Mouse (Mus musculus) liver, adult 2 months (tissue): ENCODE measurements at regions not wholly inside any gene's neighbourhood (a gene's known extent, or its start where the extent isn't known, plus 50 kb on each side); places are given as distances from the start of the nearest gene placed in this dataset.

ENCODE experiments used
- DNase-seq: peaks from one replicate; pipeline ENCODE4 v3.0.0-alpha.2; 2011; ENCODE audit warnings: low read depth, low spot score; ENCODE audit errors: extremely low read depth
- H3K27ac ChIP-seq: fragments of 200-500 bp; replicated peaks from 2 replicates; pipeline ENCODE4 v1.5.1; 2012; ENCODE audit warnings: low read depth, mild to moderate bottlenecking, control low read depth, inconsistent platforms, low read length; ENCODE audit not compliant: insufficient read depth
- H3K27me3 ChIP-seq: fragments of 200-500 bp; 2 replicates; pipeline ENCODE4 v1.6.1; 2012; ENCODE audit warnings: mild to moderate bottlenecking, moderate library complexity, low read length, inconsistent platforms; ENCODE audit not compliant: control insufficient read depth, insufficient read depth
- H3K36me3 ChIP-seq: fragments of 200-500 bp; 2 replicates; pipeline ENCODE4 v1.6.1; 2012; ENCODE audit warnings: low read length, inconsistent platforms; ENCODE audit not compliant: control insufficient read depth, insufficient read depth
- H3K4me1 ChIP-seq: fragments of 200-500 bp; 2 replicates; pipeline ENCODE4 v1.6.1; 2011; ENCODE audit warnings: low read length; ENCODE audit not compliant: control insufficient read depth, insufficient read depth
- H3K4me3 ChIP-seq: fragments of 200-500 bp; 2 replicates; pipeline ENCODE4 v1.5.1; 2011; ENCODE audit warnings: low read depth, mild to moderate bottlenecking, control low read depth, low read length, moderate library complexity; ENCODE audit not compliant: insufficient read depth
- H3K79me2 ChIP-seq: fragments of 200-500 bp; 2 replicates; pipeline ENCODE4 v1.6.1; 2012; ENCODE audit warnings: inconsistent platforms, mild to moderate bottlenecking, low read length, moderate library complexity; ENCODE audit not compliant: control insufficient read depth, insufficient read depth
- H3K9ac ChIP-seq: fragments of 200-500 bp; 2 replicates; pipeline ENCODE4 v1.6.1; 2012; ENCODE audit warnings: low read depth, mild to moderate bottlenecking, control low read depth, inconsistent platforms, low read length
- CTCF ChIP-seq: fragments of 200-500 bp; IDR thresholded peaks from 2 replicates; pipeline ENCODE4 v1.5.1; 2011; ENCODE audit warnings: low read depth, low read length, control low read depth
- POLR2A ChIP-seq: fragments of 200-500 bp; IDR thresholded peaks from 2 replicates; pipeline ENCODE4 v1.6.1; 2011; ENCODE audit warnings: low read length, control low read depth; ENCODE audit not compliant: insufficient read depth; ENCODE audit errors: extremely low read depth
- WGBS: fragments of 180-500 bp; shearing (Covaris S2); methylation state at CpG from one replicate; pipeline ENCODE4 v1.1.7; 2018; 5-methylcytosine and 5-hydroxymethylcytosine counted together

DNA sequence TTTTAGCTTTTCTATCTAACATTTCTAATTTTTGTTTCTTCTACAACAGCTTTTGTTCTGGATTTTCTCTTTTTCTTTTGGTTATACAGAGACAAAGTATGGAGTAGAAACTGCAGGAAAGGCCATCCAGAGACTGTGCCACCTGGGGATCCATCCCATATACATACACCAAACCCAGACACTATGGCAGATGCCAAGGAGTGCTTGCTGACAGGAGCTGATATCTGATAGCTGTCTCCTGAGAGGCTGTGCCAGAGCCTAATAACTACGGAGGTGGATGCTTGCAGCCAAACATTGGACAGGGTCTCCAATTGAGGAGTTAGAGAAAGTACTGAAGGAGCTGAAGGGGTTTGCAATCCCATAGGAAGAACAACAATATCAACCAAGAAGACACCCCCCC is 664.8 kb upstream of the Slit2 start:
- Histone ChIP-seq H3K4me3 (no peak overlapping the region), H3K79me2 (no peaks in the 10 kb centered on the region), H3K4me1 (no peaks in the 10 kb centered on the region), H3K9ac (no peak overlapping the region), H3K27ac (no peak overlapping the region), H3K27me3 (no peaks in the 10 kb centered on the region), H3K36me3 (no peaks in the 10 kb centered on the region)
- DNase-seq: no peak
- 80% methylated on average over 1 of the region's 1 CpGs for WGBS
- TF ChIP-seq CTCF: no peak
- no peak for TF ChIP-seq POLR2A

DNA sequence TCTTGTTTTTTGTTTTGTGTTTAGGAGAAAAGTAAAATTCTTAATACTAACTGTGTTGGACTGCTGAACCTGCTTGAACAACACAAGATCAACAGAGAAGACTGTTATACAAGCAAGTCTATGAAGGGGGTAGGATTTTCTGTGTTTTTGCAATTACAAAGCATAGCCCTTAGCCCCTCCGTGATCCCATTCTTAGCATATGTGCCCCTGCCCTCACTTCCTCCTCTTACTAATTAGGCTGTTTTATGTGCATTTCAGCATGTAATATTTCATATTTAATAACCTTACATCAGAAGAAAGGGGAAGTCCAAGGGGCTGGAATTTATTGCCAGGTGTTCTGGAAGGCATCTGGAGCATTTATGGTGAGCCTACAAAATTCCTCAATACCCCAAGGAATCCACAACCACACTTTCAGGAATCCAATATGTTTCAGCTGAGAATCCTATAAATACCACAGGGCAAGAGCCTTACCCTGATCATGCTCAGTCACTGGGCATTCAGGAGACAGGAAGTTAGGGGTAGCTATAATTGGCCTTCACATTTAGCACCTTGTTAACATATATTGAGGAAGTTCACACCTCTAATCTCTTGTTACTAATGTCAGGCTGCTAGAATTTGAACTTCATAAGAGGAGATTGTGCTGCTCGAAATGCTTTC is 660.3 kb upstream of the Slit2 start:
- 65% methylated on average over 2 of the region's 2 CpGs for WGBS
- no peak overlapping the region for H3K9ac ChIP-seq

DNA sequence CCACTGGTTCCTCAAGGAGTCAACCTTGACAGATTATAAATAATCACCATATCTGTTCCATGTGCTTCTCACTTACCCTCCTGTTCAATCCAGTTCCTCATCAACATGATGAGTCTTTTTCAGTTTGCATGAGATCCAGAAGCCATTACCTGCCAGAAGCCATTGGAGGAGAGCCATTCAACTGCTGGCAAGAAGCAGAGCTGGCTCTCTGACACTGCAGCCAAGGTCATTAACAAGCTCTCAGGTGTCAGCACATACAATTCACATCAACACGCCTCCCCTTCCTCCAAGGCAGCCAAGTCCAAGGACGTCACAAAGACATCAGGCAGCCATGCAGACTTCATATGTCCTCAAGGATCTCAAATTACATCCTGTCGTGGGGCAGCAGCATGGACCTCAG is 648.6 kb upstream of the Slit2 start:
- H3K9ac ChIP-seq: no peak overlapping the region
- no peak overlapping the region for H3K27ac ChIP-seq
- H3K27me3 ChIP-seq: no peaks in the 10 kb centered on the region
- H3K4me1 ChIP-seq: no peaks in the 10 kb centered on the region
- no peak overlapping the region for H3K4me3 ChIP-seq
- DNase-seq: no peak
- whole genome bisulfite sequencing: 62% methylated on average over 3 of the region's 3 CpGs
- TF ChIP-seq CTCF (no peak), POLR2A (no peak)
- H3K79me2 ChIP-seq: no peaks in the 10 kb centered on the region
- H3K36me3 ChIP-seq: no peaks in the 10 kb centered on the region

More for the DNA sequence above, 660.3 kb upstream of the Slit2 start:
- H3K27ac ChIP-seq: no peak overlapping the region
- H3K27me3 ChIP-seq: no peaks in the 10 kb centered on the region
- no peak for TF ChIP-seq POLR2A
- H3K4me1 ChIP-seq: no peaks in the 10 kb centered on the region
- no peak overlapping the region for H3K4me3 ChIP-seq
- H3K36me3 ChIP-seq: no peaks in the 10 kb centered on the region
- no peak for DNase-seq
- H3K79me2 ChIP-seq: no peaks in the 10 kb centered on the region

DNA sequence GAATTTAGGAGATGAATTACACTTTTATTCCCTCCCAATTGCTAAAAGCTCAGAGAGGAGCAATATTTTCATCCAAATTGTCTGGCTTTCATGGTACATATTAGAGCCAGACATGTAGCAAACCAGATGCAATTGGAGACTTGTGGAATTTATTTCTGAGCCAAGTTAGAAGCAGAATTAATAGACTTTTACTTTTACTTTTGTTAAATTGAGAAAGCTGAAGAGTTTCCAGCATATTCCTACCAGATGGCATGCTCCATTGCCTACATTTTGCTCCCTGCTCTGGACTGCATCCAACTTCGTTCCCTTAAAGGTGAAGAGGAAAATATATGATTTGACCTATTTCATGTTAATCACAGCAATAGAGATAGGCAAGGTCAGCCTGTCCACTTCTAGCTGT is 646.4 kb upstream of the Slit2 start:
- no peak overlapping the region for H3K4me3 ChIP-seq
- 67% methylated on average over 1 of the region's 1 CpGs for WGBS
- H3K36me3 ChIP-seq: no peaks in the 10 kb centered on the region
- no peak overlapping the region for H3K27ac ChIP-seq
- TF ChIP-seq CTCF (no peak), POLR2A (no peak)
- no peaks in the 10 kb centered on the region for H3K4me1 ChIP-seq
- no peak for DNase-seq
- no peaks in the 10 kb centered on the region for H3K27me3 ChIP-seq
- no peaks in the 10 kb centered on the region for H3K79me2 ChIP-seq
- no peak overlapping the region for H3K9ac ChIP-seq

DNA sequence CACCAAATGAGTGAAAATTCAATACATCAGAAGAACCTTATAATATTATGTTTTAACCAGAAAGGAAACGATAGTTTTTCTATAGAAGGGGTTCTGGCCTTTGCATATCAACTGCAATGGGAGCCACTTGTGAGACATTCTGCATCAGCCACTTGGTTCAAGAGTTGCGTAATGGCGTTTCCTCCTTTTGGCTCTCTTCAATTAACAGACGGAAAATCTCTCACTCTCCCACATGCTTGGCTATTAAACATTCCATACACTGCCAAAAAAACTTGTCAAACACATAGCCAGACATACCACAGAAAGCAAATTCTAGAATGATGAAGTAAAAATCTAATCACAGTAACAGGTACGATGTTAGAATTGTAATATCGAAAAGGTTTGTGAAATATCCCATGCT is 643.1 kb upstream of the Slit2 start:
- no peak overlapping the region for H3K4me3 ChIP-seq
- 86% methylated on average over 6 of the region's 6 CpGs for WGBS
- TF ChIP-seq POLR2A (no peak), CTCF (no peak)

DNA sequence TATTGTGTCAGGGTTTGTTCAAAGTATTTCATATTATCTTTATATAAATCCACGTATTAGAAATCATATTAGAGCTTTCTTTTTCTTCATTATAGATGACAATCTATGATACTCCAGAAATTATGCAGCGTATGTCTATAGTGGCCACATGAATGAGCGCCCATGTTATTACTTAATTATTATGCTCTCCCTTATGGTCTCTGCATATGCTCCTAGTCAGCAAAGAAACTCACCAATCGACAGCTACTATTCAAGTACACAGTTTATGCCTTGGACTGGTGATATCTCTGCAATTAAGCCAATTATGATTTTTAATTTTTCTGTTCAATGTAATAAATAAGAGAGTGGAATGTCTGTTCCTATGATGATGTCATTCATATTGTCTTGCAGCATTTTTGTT is 612.8 kb upstream of the Slit2 start:
- TF ChIP-seq CTCF: no peak
- TF ChIP-seq POLR2A: no peak
- no peaks in the 10 kb centered on the region for H3K27me3 ChIP-seq
- H3K79me2 ChIP-seq: no peaks in the 10 kb centered on the region
- no peaks in the 10 kb centered on the region for H3K36me3 ChIP-seq
- no peak overlapping the region for H3K4me3 ChIP-seq
- no peak overlapping the region for H3K9ac ChIP-seq
- H3K27ac ChIP-seq: no peak overlapping the region
- WGBS: 84% methylated on average over 4 of the region's 4 CpGs
- H3K4me1 ChIP-seq: no peaks in the 10 kb centered on the region
- no peak for DNase-seq

More for the DNA sequence above, 643.1 kb upstream of the Slit2 start:
- no peaks in the 10 kb centered on the region for H3K27me3 ChIP-seq
- H3K36me3 ChIP-seq: no peaks in the 10 kb centered on the region
- no peak for DNase-seq
- no peaks in the 10 kb centered on the region for H3K4me1 ChIP-seq
- H3K9ac ChIP-seq: no peak overlapping the region
- no peak overlapping the region for H3K27ac ChIP-seq
- H3K79me2 ChIP-seq: no peaks in the 10 kb centered on the region
